Mouse (Mus musculus): ENCODE data around the gene Gm49333.

The Gm49333 gene

DNA sequence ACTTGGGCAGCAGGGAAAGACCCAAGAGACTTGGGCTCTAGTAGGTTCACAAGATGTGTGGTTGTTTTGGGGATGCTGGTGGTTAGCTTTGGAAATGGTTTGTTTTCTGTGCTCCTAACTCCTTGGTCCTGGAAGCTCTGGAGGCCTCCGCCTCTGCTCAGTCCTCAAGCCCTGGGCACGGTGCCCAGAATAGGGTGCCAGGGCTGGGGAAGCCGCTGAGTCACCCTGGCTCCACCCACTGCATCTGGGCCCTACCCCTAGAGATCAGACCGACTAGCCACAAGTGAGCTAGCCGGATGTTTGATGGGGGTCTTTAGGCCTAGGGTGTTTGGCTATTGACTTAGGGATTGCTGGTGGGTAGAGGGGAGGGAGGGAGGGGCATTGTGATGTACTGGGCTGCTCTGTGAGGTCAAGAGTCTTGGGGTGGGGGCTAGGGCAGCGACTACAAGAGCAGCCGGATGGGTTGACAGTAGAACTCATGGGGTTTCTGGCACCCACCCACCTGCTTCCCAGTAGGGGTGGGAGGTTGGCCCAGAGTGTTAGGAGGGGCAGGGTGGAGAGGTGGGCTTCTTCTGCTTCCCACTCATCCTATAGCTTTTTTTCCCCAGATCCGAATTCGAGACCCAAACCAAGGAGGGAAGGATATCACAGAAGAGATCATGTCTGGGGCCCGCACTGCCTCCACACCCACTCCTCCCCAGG lies 66.7 kb downstream of the Gm49333 start:
- DNase-seq (ENCODE audit: low read depth, low spot score), result no peak

DNA sequence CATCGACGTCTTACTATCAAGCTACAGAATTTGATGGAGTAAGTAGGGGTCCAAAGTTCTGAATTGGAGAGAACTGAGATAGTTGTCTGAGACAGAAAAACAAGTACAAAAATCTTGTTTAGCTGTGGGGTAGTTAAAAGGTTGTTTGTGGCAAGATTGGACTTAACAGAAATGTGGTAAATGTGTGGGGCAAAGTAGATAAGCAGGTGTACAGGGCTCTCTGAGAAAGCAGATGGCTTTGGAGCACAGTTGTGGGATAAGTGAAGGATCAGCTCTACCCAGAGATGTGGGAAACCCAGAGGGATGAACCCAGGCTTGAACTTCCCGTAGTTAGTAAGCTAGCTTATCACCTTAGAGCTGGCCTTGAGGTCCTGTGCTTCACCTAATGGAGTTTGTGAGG lies 79.4 kb downstream of the Gm49333 start:
- DNase-seq (ENCODE audit: low read depth, low spot score), result no peak

DNA sequence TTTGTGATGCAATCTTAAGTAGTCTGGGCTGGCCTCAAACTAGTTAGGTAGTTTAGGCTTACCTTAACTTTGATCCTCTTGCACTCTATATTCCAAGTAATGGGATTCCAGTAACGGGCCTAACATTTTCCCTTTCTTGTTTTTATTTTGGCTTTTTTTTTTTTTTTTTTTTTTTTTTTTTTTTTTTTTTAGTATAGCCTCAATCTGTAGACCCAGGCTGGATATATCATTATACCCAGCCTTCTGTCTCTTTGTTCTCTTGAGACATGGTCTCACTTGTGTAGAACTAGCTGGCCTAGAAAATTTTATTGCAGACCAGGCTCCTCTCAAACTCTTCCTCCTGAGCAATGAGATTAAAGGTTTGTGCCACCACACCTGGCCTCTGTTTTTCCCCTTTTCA lies 80.2 kb downstream of the Gm49333 start:
- no peak for DNase-seq (ENCODE audit: low read depth, low spot score)

DNA sequence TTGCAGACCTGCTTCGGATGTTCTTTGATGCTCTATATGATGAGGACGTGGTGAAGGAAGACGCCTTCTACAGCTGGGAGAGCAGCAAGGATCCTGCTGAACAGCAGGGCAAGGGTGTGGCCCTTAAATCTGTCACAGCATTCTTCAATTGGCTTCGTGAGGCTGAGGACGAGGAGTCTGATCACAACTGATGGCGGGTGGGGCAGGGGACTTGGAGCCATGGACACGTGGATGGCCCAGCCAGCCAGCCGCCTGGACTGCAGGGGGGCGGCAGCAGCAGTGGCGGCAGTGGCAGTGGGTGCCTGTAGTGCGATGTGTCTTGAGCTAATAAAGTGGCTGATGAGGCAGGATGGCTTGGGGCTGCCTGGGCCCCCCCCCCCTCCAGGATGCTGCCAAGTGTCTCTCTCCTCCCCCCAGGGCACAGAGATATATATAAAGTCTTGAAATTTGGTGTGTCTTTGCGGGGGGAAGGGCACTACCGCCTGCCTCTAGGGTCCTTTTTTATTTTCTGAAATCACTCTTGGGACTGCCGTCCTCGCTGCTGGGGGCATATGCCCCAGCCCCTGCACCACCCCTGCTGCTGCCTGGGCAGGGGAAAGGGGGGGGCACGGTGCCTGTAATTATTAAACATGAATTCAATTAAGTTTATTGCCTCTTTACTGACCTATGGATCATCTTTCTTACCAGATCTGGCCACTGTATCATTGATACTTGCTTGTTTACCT lies 81.0 kb downstream of the Gm49333 start:
- DNase-seq (ENCODE audit: low read depth, low spot score), result peak; percentile 68

DNA sequence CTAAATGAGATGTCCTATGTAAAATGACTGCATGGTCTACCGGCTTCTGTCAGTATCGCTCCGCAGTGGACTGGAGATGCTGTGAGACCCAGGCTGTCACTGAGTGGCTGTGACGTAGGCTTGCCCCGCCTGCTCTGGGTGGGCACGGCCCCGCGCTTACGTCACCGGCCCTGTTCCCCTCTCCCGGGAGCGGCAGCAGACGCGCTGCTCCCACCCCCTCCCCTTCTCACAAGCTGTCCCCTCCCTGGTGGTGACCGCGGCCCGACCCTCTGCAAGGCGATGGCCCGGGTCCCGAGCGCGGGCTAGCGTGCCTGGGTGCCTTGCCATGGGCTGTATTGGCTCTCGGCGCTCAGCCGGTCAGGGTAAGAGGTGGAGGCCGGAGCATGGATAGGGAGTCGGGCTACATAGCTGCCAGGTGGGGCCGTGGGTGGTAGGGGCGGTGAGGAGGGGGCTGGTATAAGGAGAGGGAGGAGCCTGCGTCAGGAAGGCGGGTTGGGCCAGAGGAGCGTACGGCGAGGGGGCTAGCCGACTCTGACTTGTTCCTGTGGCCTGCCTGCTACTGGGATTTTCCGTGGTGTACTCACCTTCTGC lies 81.8 kb downstream of the Gm49333 start, which contains the start of gene Fam131a:
Gene Fam131a (plus strand): TSS at position 131 of the 591 bp plus-strand sequence.
- DNase-seq (ENCODE audit: low read depth, low spot score), result peak; percentile 85

DNA sequence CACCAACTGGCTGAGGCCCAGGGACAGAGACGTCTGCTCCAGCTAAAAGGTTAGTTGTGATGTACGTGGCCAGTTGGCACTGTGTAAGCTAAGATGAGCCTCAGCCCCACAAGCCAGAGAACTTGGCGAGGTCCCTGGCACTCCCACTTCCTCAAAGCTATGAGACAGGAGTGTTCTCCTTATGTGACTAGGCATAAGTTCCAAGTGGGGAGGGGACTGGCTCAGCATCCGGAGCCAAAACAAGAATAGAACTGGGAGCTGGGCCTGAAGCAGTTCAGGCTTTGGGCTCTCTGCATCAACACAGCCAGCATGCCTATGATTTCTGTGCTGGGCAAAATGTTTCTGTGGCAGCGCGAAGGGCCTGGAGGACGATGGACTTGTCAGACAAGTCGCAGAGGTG lies 83.4 kb downstream of the Gm49333 start:
- DNase-seq (ENCODE audit: low read depth, low spot score), result no peak

Measured in ZHBTc4 (cell line).